Mouse (Mus musculus) cerebellum, adult 2 months (tissue): ENCODE measurements at regions not wholly inside any gene's neighbourhood (a gene's known extent, or its start where the extent isn't known, plus 50 kb on each side); places are given as distances from the start of the nearest gene placed in this dataset.

Source experiments
- DNase-seq, 2 experiments: peaks; one replicate each; pipeline ENCODE4 v3.0.0; 2021
- H3K27ac ChIP-seq: fragments of 200-500 bp; 2 replicates; pipeline ENCODE4 v1.5.1; 2012; ENCODE audit warnings: low read length, control low read depth, inconsistent platforms; ENCODE audit not compliant: insufficient read depth
- H3K27me3 ChIP-seq: fragments of 200-500 bp; 2 replicates; pipeline ENCODE4 v1.6.1; 2012; ENCODE audit warnings: inconsistent platforms, mild to moderate bottlenecking, low read length, moderate library complexity; ENCODE audit not compliant: control insufficient read depth, insufficient read depth
- H3K4me1 ChIP-seq: fragments of 200-500 bp; 2 replicates; pipeline ENCODE4 v1.6.1; 2011; ENCODE audit warnings: low read length; ENCODE audit not compliant: control insufficient read depth, insufficient read depth
- H3K4me3 ChIP-seq: fragments of 200-500 bp; replicated peaks from 2 replicates; pipeline ENCODE3; 2011; ENCODE audit warnings: mild to moderate bottlenecking, low read depth, low read length, control low read depth; ENCODE audit not compliant: insufficient read depth
- CTCF ChIP-seq: fragments of 200-500 bp; IDR thresholded peaks from 2 replicates; pipeline ENCODE4 v1.5.1; 2011; ENCODE audit warnings: low read depth, mild to moderate bottlenecking, control low read depth, low read length, moderate library complexity, borderline replicate concordance; ENCODE audit not compliant: insufficient read depth
- POLR2A ChIP-seq: fragments of 200-500 bp; IDR thresholded peaks from 2 replicates; pipeline ENCODE4 v1.6.1; 2011; ENCODE audit warnings: low read length, control low read depth, borderline replicate concordance; ENCODE audit not compliant: insufficient read depth
- WGBS: fragments of 180-500 bp; shearing (Covaris S2); methylation state at CpG from one replicate; pipeline ENCODE4 v1.1.7; 2018; 5-methylcytosine and 5-hydroxymethylcytosine counted together

- TF ChIP-seq POLR2A, result no peak
- no peak for TF ChIP-seq CTCF
- Histone ChIP-seq H3K4me3 (no peak overlapping the region), H3K4me1 (peaks cover 39% of the 10 kb centered on the region), H3K27me3 (no peaks in the 10 kb centered on the region), H3K27ac (no peak overlapping the region)
- 96% methylated on average over 5 of the region's 5 CpGs for WGBS
- no peak for DNase-seq
Measured at GRCm38 (mm10) chr5:35160929-35161815, 55.6 kb upstream of the Lrpap1 start.

- no peak overlapping the region for H3K27ac ChIP-seq
- 59% methylated on average over 4 of the region's 4 CpGs for WGBS
- TF ChIP-seq POLR2A, result no peak
- TF ChIP-seq CTCF, result no peak
- no peak overlapping the region for H3K4me3 ChIP-seq
- no peaks in the 10 kb centered on the region for H3K27me3 ChIP-seq
- peaks cover 39% of the 10 kb centered on the region for H3K4me1 ChIP-seq
- DNase-seq, result peak in 1 of 2 experiments; percentile 32
Measured at GRCm38 (mm10) chr5:35159854-35160253, 54.3 kb upstream of the Lrpap1 start.

- H3K4me3 ChIP-seq, result no peak overlapping the region
- WGBS, result 5% methylated on average over 9 of the region's 9 CpGs
Measured at GRCm38 (mm10) chr5:35159178-35159661, 53.7 kb upstream of the Lrpap1 start.

GRCm38 (mm10) chr5:35158346-35159047 is 52.9 kb upstream of the Lrpap1 start:
- Histone ChIP-seq H3K27me3 (no peaks in the 10 kb centered on the region), H3K27ac (peak overlapping the region; percentile 66), H3K4me1 (peaks cover 39% of the 10 kb centered on the region), H3K4me3 (no peak overlapping the region)
- WGBS, result 61% methylated on average over 8 of the region's 8 CpGs
- no peak for TF ChIP-seq CTCF
- TF ChIP-seq POLR2A, result no peak
- DNase-seq, result peak in 1 of 2 experiments; percentile 47

More at GRCm38 (mm10) chr5:35159178-35159661, 53.7 kb upstream of the Lrpap1 start:
- Histone ChIP-seq H3K27me3 (no peaks in the 10 kb centered on the region), H3K4me1 (peaks cover 39% of the 10 kb centered on the region), H3K27ac (peak overlapping the region; percentile 66)
- TF ChIP-seq CTCF, result 0 out of 2 replicates have a peak, but pooled peaks have one; percentile 1
- no peak for TF ChIP-seq POLR2A
- DNase-seq, result peak; percentile 88 to 89

- H3K27me3 ChIP-seq, result no peaks in the 10 kb centered on the region
- H3K4me1 ChIP-seq, result peaks cover 34% of the 10 kb centered on the region
- no peak overlapping the region for H3K27ac ChIP-seq
- no peak for TF ChIP-seq CTCF
- no peak for TF ChIP-seq POLR2A
- WGBS, result 95% methylated on average over 7 of the region's 7 CpGs
- H3K4me3 ChIP-seq, result no peak overlapping the region
- no peak for DNase-seq
Measured at GRCm38 (mm10) chr5:35156371-35156770, 50.8 kb upstream of the Lrpap1 start.

GRCm38 (mm10) chr5:35155717-35156116 is 50.2 kb upstream of the Lrpap1 start:
- H3K27me3 ChIP-seq, result no peaks in the 10 kb centered on the region
- peaks cover 27% of the 10 kb centered on the region for H3K4me1 ChIP-seq
- no peak overlapping the region for H3K4me3 ChIP-seq
- no peak overlapping the region for H3K27ac ChIP-seq
- WGBS, result 91% methylated on average over 3 of the region's 3 CpGs
- DNase-seq, result no peak
- no peak for TF ChIP-seq POLR2A
- no peak for TF ChIP-seq CTCF
